Mouse (Mus musculus): ENCODE results near the gene Syde1.

The Syde1 gene

DNA sequence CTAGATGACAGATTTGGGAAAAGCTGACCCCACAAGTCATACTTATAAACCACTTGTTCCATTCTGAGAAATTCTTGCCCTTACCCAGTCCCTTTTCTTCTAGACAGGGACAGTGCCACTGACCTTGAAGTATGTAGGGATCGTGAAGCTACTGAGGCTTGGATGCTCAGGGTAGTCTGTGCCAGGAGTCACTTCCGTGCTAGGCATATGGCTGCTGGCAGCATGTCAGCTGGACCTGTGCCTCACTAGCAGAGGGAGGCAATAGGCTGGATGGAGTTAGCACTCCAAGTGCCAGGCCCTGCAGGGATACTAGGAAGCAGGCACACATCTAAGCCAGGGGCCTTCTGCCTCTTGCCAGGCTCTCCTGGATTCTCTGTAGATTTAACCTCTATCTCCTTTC is 16.1 kb downstream of the Syde1 start:
- DNase-seq (ENCODE audit: low spot score in 2 of 2), result no peak

DNA sequence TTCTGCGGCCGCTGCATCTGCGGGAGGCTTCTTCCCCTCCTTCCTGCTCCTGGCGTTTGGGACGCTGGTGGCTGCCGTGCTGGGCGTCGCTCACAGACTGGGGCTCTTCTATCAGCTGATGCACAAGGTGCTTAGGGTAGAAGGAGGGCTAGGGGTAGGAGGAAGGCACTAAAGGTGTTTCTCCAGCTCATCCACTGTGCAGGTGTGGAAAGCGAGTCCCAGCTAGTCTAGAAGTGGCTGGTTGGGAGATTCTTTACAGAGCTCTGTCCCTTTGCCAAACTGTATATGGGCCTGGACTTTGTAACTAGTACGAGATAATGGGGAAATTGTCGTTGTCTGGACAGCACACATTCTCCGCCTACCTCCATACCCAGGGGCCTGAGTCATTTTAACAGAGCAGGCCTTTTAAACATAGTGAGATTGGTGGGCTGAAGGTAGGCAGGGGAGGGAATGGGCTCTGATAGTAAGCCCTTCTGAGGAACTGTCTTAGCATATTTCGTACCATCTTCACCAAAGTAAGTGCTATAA is 16.6 kb downstream of the Syde1 start:
- DNase-seq (ENCODE audit: low spot score in 2 of 2), result no peak

DNA sequence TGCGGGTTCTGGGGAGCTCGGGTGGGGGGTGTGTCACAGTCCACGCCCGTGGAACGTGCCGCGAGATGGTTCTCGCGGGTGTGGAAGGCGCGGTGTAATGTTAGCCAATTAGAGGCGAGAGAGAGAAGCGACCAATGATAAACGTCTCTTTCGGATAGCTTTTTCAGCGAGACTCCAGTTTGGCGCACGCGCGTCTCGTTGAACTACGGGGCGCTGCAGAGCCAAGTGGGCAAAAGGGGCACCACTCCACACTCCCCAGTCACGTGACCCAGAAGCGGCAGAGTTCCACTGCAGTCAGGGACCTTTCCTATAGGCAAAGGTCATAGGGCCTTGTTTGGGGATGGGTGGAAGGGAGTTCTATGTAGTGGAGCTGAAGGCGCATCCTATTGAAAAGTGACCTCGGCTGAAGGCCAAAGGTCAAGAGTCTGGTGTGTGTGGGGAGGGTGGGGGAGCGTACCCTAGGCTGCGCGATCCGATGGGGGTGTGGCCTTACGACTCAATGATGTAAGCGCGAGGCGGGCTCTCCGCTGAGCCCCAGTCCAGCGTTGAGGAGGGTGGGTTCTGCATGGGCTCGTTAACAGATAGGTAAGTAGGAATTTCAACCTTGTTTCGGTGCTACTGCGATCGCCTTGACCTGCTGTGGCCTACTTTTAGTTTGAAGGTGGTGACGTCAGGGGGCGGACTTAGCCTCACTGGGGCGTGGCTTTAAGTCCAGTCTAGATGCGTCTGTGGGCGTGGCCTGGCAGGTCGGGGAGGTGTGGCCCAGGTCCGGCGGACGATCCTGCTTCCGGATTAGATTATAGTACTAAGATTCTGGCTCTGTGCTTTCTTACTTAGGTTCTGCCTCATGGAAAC is 17.3 kb downstream of the Syde1 start, which contains the start of gene Ilvbl:
Gene Ilvbl (plus strand): TSS at position 97 of the 855 bp plus-strand sequence.
- peak; percentile 89 to 92 for DNase-seq (ENCODE audit: low spot score in 2 of 2)

DNA sequence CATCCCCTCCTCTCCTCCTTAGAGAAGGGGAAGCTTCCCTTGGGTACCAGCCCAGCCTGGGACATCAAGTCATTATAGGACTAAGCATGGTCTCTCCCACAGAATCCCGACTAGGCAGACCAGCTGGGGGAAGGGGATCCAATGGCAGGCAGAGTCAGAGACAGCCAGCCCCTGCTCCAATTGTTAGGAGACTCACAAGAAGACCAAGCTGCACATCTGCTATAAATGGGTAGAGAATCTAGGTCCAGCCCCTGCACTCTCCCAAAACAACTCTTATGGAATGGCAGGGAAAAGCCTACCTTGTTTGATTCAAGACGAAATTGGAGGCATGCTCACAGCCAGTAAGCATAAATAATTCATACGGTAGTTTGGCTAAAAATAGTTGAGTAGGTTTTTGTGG is 18.5 kb downstream of the Syde1 start:
- DNase-seq (ENCODE audit: low spot score in 2 of 2), result peak in 1 of 2 experiments; percentile 23

DNA sequence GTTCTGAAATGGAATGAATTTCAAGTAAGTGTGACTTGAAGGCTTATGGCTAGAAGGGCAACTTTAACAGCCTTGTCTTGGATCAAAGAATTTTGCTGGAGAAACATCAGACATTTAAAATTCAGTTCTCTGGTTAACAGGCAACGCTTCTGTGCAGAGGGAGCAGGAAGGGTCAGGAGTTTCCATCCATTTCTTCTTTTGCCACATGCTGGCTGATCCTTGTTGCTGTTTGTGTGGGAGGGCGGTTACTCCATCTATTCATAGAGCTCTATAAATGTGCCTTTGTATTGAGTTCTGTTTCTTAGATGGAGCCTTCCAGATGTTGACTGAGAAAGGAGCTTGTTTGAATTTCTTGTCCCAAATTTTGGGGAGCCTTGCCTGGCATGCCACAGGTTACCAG is 20.9 kb downstream of the Syde1 start:
- no peak for DNase-seq (ENCODE audit: low spot score in 2 of 2)

DNA sequence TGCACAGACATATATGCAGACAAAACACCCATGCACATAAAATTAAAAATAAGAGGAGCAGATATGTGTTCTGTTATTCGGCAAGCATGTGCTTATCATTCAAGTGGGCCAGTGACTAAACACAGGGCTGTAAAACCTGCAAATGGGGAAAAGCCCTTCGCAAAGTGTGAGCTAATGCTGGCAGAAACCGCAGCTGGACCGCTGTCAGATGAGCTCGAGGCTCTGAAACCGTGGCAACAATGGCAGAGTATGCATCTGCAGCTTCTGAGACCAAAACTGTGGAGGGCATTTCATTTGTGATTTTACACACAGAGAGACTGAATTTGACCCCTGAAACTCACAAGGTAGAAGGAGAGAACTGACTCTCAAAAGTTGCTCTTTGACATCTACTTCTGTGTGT is 21.3 kb downstream of the Syde1 start:
- no peak for DNase-seq (ENCODE audit: low spot score in 2 of 2)

DNA sequence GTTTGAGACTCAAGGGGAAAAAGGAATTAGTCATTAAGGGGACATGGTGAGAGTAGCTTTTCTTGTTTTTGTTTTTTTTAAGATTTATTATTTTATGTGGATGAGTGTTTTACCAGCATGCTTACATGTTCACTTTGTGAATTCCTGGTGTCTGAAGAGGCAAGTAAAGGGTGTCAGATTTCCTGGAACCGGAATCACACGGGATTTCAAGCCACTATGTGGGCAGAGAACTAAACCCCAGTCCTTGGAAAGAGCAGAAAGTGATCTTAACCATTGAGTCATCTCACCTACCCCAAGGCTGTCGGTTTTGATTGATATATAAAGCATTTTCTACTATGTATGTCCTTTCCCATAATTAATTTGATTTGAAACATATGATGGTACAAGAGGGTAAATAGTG is 22.1 kb downstream of the Syde1 start:
- DNase-seq (ENCODE audit: low spot score in 2 of 2), result no peak

DNA sequence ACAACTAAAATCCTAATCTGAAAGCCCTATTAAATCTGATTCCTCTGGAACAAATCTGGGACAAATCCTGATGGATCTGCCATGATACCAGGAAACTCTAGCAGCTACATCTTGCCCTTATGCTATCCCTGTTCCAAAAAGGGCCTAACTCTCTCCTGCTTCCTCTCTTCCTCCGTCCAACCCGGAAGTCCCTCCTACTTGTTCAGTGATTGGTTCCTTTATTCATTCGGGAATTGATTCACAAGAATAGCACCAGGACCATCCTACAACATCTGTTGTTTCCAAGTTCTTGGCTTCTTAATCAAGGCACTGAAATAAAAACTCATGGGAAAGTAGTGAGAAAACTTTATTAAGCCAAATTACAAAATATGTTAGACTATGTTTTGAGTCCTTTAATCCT is 22.6 kb downstream of the Syde1 start:
- DNase-seq (ENCODE audit: low spot score in 2 of 2), result no peak

DNA sequence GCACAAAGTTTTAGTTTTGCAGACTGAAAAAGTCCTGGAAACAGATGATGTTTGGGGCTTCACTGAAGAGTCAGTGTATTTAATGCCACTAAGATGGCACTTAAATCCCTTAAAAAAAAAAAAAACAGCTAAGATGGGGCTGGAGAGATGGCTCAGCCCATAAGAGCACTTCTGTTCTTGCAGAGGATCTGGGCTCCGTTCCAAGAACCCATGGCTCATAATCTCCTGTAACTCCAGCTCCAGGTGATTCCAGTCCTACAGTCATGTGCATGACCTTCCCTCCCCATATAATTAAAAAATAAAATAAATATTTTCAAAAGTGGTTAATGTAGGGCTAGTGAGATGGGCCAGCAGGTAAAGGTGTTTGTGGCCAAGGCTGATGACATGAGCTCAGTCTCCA is 26.7 kb downstream of the Syde1 start:
- DNase-seq (ENCODE audit: low spot score in 2 of 2), result no peak

DNA sequence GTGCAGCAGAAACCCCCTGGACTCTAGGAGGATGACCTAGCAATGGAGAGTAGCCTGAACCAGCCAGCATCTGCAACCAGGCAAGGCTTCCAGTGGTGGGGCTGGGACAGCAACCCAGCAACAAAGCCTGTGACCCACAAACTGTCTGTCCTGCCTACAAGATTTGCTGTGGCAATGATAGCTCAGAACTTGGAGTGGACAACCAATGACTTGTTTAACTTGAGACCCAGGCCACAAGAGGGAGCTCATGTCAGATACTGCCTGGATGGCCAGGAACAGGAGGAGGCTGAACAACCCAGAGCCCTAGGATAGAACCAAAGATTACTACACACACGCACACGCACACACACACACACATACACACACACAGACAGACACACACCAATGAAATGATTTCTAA is 50.8 kb downstream of the Syde1 start:
- DNase-seq (ENCODE audit: low spot score in 2 of 2), result no peak
